Mouse (Mus musculus): ENCODE measurements around the gene Nxpe5. TPM values are rescaled to one million over a fixed set of nuclear protein-coding genes. Genes with fewer than 3 reads are reported as not detected.

Gene Nxpe5
- total and polyA plus RNA-seq, 3 experiments = 0.10 to 1.2 (median 0.98) TPM

DNA sequence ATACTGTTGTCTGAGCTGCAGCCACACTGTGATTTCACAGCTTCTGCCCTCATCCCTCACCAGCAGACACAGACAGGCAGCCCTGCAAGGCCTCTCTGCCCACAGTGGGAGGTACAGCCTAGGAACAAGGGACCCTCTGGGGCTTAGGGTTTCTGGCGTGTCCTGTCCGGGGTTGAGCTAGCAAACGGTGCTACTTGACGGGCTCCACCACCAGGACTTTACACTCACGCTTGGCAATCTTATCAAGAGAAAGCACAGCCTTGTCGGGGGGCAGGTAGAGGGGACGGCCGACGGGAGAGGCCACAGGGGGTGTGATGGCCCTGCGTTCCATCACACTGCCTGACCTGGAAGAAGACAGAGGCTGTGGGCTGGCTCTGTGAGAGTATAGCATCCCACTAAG lies 34.4 kb downstream of the Nxpe5 start:
- Histone ChIP-seq H3K79me2 (replicated peaks; ENCODE audit: control insufficient read depth, insufficient read depth, low read length) (no peaks in the 10 kb centered on the region), H3K4me1 (ENCODE audit: control insufficient read depth, insufficient read depth, low read length) (peaks cover 8% of the 10 kb centered on the region; the same call in 1 of the 2 replicates), H3K36me3 (ENCODE audit: control insufficient read depth, insufficient read depth, low read length) (no peaks in the 10 kb centered on the region), H3K27me3 (ENCODE audit: control insufficient read depth, insufficient read depth, low read length) (no peaks in the 10 kb centered on the region), H3K27ac (no peak overlapping the region), H3K9ac (ENCODE audit: low read depth, low read length) (no peak overlapping the region), H3K4me3 (no peak overlapping the region)
- intact Hi-C loops (cut with DNase I) = no loop called here
- no peak for DNase-seq
- TF ChIP-seq EP300 (IDR thresholded peaks at IDR 0.05; ENCODE audit: insufficient read depth, low read depth, low read length) (no peak), POLR2A (IDR thresholded peaks at IDR 0.05; ENCODE audit: insufficient read depth, low read depth, low read length) (no peak), CTCF (IDR thresholded peaks at IDR 0.05) (no peak)
- 72% methylated on average over 10 of the region's 10 CpGs for WGBS

DNA sequence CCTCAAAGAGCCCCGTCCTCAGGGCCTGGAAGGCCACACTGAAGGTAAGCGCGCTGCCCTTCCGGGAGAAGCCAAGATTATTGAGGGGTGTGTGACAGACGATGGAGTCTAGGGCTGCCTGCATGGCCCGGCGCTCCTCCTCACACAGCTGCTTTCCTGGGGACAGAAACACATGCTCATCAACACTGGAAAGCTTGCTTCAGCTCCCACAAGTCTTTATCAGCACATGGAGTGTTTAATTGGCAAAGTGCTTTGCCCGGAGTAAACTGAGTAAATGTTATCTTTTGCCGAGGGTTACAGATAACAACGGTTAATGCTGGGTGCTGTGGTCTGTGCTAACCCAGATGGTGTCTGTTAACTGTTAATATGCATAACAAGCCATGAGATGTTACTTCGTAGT lies 35.1 kb downstream of the Nxpe5 start:
- peaks cover 8% of the 10 kb centered on the region; the same call in 1 of the 2 replicates for H3K4me1 ChIP-seq (ENCODE audit: control insufficient read depth, insufficient read depth, low read length)
- H3K36me3 ChIP-seq (ENCODE audit: control insufficient read depth, insufficient read depth, low read length) = no peaks in the 10 kb centered on the region
- 64% methylated on average over 11 of the region's 11 CpGs for WGBS
- H3K9ac ChIP-seq (ENCODE audit: low read depth, low read length) = no peak overlapping the region
- intact Hi-C loops (cut with DNase I) = no loop called here
- no peak for TF ChIP-seq POLR2A (IDR thresholded peaks at IDR 0.05; ENCODE audit: insufficient read depth, low read depth, low read length)
- TF ChIP-seq CTCF (IDR thresholded peaks at IDR 0.05) = no peak
- no peak for TF ChIP-seq EP300 (IDR thresholded peaks at IDR 0.05; ENCODE audit: insufficient read depth, low read depth, low read length)
- no peak overlapping the region for H3K4me3 ChIP-seq
- no peak for DNase-seq
- no peak overlapping the region for H3K27ac ChIP-seq
- no peaks in the 10 kb centered on the region for H3K79me2 ChIP-seq (replicated peaks; ENCODE audit: control insufficient read depth, insufficient read depth, low read length)
- no peaks in the 10 kb centered on the region for H3K27me3 ChIP-seq (ENCODE audit: control insufficient read depth, insufficient read depth, low read length)

DNA sequence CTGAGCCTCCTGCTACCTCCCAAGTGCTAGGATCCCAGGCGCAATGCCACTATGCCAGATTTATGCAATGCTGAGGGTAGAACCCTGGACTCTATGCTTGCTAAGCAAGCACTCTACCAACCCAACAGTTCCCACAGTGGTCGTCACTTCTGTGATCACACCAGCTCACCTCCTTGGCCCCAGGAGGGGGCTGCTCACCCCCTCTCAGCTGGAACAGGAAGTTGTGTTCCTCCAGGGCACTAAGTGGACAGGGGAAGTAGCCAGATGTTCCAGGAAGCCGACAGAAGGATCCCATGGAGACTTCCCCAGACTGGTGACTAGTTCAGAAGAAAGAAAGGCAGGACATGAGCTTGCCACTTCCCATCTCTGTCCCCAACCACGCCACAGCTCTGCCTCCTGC lies 36.3 kb downstream of the Nxpe5 start:
- Histone ChIP-seq H3K4me3 (no peak overlapping the region), H3K36me3 (ENCODE audit: control insufficient read depth, insufficient read depth, low read length) (no peaks in the 10 kb centered on the region), H3K4me1 (ENCODE audit: control insufficient read depth, insufficient read depth, low read length) (peaks cover 6% of the 10 kb centered on the region; the same call in 1 of the 2 replicates), H3K27ac (no peak overlapping the region), H3K9ac (ENCODE audit: low read depth, low read length) (no peak overlapping the region), H3K27me3 (ENCODE audit: control insufficient read depth, insufficient read depth, low read length) (no peaks in the 10 kb centered on the region), H3K79me2 (replicated peaks; ENCODE audit: control insufficient read depth, insufficient read depth, low read length) (no peaks in the 10 kb centered on the region)
- intact Hi-C loops (cut with DNase I) = no loop called here
- TF ChIP-seq EP300 (IDR thresholded peaks at IDR 0.05; ENCODE audit: insufficient read depth, low read depth, low read length) (no peak), POLR2A (IDR thresholded peaks at IDR 0.05; ENCODE audit: insufficient read depth, low read depth, low read length) (0 out of 2 replicates have a peak, but pooled peaks have one; percentile 19)
- 45% methylated on average over 4 of the region's 4 CpGs for WGBS
- DNase-seq = no peak

DNA sequence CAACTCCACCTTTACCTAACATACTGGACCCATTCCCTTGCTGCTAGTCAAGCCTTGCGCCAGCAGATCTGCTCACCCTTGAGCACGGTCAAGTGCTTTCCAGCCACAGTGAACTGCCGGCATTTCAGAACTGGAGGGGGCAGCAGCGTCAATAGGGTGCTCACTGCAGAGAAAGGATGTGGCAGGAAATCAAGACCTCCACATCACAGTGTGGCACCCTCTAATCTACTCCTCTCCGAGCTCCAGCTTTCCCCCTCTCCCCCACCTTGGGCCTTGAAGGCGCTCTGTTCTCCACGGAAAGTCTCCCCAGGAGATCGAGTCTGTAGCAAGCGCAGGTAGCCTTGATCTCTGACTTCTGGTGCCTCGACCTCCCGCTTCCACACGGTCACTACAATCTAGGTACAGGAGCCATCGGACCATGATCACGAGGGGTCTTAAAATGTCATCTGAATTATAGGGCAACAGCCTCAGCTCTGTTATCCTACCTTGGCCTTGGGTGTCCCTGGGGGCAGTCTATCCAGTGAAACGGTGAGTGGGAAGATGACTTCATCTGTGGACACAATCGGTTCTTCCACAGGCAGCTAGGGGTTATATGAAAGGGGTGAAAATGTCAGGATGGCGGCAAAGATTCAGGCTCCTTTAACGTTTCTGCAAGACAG lies 37.0 kb downstream of the Nxpe5 start:
- H3K27me3 ChIP-seq (ENCODE audit: control insufficient read depth, insufficient read depth, low read length) = no peaks in the 10 kb centered on the region
- DNase-seq = no peak
- H3K27ac ChIP-seq = peak overlapping the region; percentile 76
- H3K4me1 ChIP-seq (ENCODE audit: control insufficient read depth, insufficient read depth, low read length) = peaks cover 5% of the 10 kb centered on the region; the same call in 1 of the 2 replicates
- H3K79me2 ChIP-seq (replicated peaks; ENCODE audit: control insufficient read depth, insufficient read depth, low read length) = no peaks in the 10 kb centered on the region
- no peak overlapping the region for H3K4me3 ChIP-seq
- H3K9ac ChIP-seq (ENCODE audit: low read depth, low read length) = no peak overlapping the region; the same call in 1 of the 2 replicates
- intact Hi-C loops (cut with DNase I) = no loop called here
- WGBS = 58% methylated on average over 18 of the region's 18 CpGs
- no peaks in the 10 kb centered on the region for H3K36me3 ChIP-seq (ENCODE audit: control insufficient read depth, insufficient read depth, low read length)
- no peak for TF ChIP-seq POLR2A (IDR thresholded peaks at IDR 0.05; ENCODE audit: insufficient read depth, low read depth, low read length)
- TF ChIP-seq EP300 (IDR thresholded peaks at IDR 0.05; ENCODE audit: insufficient read depth, low read depth, low read length) = no peak
- TF ChIP-seq CTCF (IDR thresholded peaks at IDR 0.05) = no peak

DNA sequence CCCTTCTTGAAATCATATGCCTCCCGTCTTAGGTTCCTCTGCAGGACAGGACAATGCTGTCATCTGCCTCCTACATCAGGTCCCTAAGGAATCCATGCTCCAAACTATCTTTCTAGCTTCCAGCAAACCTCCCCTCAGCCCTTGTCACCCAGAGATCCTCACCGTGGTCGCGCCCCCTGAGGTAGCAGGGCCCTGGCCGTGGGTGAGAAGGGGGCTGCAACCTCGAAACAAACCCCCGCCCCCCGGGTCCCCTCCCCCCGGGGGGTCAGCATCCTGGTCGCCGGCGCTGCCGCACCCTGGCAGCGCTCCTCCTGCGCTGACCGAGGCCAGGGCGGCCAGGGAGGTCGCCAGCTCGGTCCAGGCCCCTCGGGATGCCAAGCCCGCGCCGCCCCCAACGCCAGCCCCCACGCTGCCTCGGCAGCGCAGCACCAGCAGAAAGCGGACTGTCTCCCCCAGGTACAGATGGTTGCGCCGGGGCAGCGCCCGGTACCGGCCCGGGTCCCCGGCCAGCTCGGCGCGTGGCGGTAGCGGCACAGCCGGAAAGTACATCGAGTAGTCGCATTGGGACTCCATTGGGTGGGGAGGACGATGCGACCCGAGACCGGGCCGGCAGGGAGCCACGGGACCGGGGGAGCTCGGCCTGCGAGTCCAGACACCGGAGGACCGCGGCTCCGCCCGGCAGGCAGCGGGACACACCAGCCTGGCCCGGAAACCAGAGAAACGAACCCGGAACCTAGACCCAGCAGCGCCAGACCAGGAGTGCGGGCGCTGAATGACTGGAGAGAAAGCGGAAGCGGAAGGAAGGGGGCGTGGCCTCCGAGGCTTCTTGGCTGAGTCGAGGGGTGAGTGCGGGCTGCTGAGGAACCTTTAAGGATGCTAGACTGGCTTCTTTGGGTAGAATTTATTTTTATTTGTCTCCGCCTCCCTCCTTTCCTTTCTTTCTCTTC lies 37.8 kb downstream of the Nxpe5 start, which contains the start of gene BC037034:
BC037034 (minus strand) TSS at position 774 of the 947 bp plus-strand sequence.
- H3K4me3 ChIP-seq = peak within 1 kb of the TSS; percentile 67
- intact Hi-C loops (cut with DNase I) = no loop called here
- peak within 1 kb of the TSS; percentile 76 for H3K27ac ChIP-seq
- H3K4me1 ChIP-seq (ENCODE audit: control insufficient read depth, insufficient read depth, low read length) = peaks cover 5% of the 10 kb centered on the region; the same call in 1 of the 2 replicates
- TF ChIP-seq EP300 (IDR thresholded peaks at IDR 0.05; ENCODE audit: insufficient read depth, low read depth, low read length) (no peak), CTCF (IDR thresholded peaks at IDR 0.05) (peak; percentile 8; the same call in 1 of the 2 replicates), POLR2A (IDR thresholded peaks at IDR 0.05; ENCODE audit: insufficient read depth, low read depth, low read length) (peak; percentile 85)
- H3K9ac ChIP-seq (ENCODE audit: low read depth, low read length) = peak within 1 kb of the TSS; percentile 95
- under 1% methylated on average over 71 of the region's 71 CpGs for WGBS
- H3K79me2 ChIP-seq (replicated peaks; ENCODE audit: control insufficient read depth, insufficient read depth, low read length) = no peaks in the 10 kb centered on the region
- H3K36me3 ChIP-seq (ENCODE audit: control insufficient read depth, insufficient read depth, low read length) = no peaks in the 10 kb centered on the region
- peak; percentile 91 to 93 for DNase-seq
- no peaks in the 10 kb centered on the region for H3K27me3 ChIP-seq (ENCODE audit: control insufficient read depth, insufficient read depth, low read length)
